Mouse (Mus musculus) spleen, embryonic (tissue): ENCODE data around the gene Cops2.

Experiments used
- CTCF ChIA-PET: fragments of 350-600 bp; sonication (Branson Sonifier 250); formaldehyde crosslinking; loops from one replicate; lab custom pipeline; 2022; lab: Charles Lee

Gene Cops2

GRCm38 (mm10) chr2:125782719-125783109 is 76.2 kb downstream of the Cops2 start, which contains the start of gene Secisbp2l:
Gene Secisbp2l, minus strand, starts transcription at chr2:125782870.
- CTCF ChIA-PET, result interaction anchor here (0.6 to 0.7 kb wide), 2 partner anchors 337 to 1244 kb away, joined by 3 to 4 read pairs; no protein-coding TSS in a partner anchor

DNA sequence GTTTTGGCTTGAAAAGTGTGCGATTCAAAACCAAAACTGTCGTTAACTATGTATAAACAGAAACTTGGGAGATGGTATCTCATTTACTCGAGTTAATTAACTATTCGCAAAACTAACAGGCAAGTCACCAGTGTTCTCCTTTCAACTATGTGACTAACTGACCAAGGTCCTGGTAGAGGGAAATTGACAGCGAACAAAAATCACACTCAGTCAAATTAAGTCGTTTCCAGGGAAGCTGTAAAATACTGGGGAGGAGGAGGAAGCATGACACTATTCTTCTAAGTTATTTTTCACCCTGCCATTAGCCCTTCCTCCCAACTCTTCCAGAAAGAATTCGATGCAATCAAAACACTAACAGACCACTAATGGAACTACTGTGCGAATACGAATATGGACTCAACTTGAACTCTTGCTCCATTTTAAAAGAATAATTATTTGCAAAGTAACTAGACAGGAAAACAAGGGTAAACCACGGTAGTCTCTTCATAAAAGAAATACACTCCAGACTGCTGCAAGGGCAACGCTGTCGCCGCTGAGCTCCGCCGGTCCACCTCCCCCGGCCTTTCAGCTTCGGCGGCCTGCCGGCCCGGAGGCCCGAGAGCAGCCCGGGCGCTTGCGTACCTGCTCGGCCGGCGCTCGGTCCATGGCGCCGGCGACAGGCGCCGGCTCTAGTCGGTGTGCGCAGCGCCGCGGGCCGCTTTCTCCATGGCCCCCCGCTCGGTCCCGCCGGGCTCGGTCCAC is 76.8 kb downstream of the Cops2 start:
- CTCF ChIA-PET, result interaction anchor here (0.6 to 0.7 kb wide), 2 partner anchors 338 to 1245 kb away, joined by 3 to 4 read pairs; no protein-coding TSS in a partner anchor

GRCm38 (mm10) chr2:125781006-125781405 is 77.9 kb downstream of the Cops2 start:
- CTCF ChIA-PET, result no interaction called here
